Mouse (Mus musculus): Measurements from ENCODE around the gene Six6. TPM values are rescaled to one million over a fixed set of nuclear protein-coding genes. Genes with fewer than 3 reads are reported as not detected.

Gene Six6
- polyA plus RNA-seq, 1 experiment from 2014 or later = 3.2 TPM

- no peak for DNase-seq (ENCODE audit: extremely low spot score, low spot score)
- H3K36me3 ChIP-seq (replicated peaks) = no peaks in the 10 kb centered on the region
- peaks cover 12% of the 10 kb centered on the region for H3K4me1 ChIP-seq
- H3K9me3 ChIP-seq = no peaks in the 10 kb centered on the region
- peaks cover 90% of the 10 kb centered on the region for H3K27me3 ChIP-seq (ENCODE audit: poor library complexity, severe bottlenecking)
- 18% methylated on average over 6 of the region's 6 CpGs for WGBS
- no peak overlapping the region for H3K4me3 ChIP-seq
- no peak overlapping the region for H3K27ac ChIP-seq
Observed at GRCm38 (mm10) chr12:72973161-72973560, 33.5 kb downstream of the Six6 start.

- Histone ChIP-seq H3K4me3 (peak overlapping the region; percentile 33), H3K36me3 (replicated peaks) (no peaks in the 10 kb centered on the region), H3K9me3 (no peaks in the 10 kb centered on the region), H3K4me1 (peaks cover 12% of the 10 kb centered on the region), H3K27ac (no peak overlapping the region), H3K27me3 (ENCODE audit: poor library complexity, severe bottlenecking) (peaks cover 62% of the 10 kb centered on the region)
- 4% methylated on average over 7 of the region's 7 CpGs for WGBS
- no peak for DNase-seq (ENCODE audit: extremely low spot score, low spot score)
Observed at GRCm38 (mm10) chr12:72976172-72976571, 36.5 kb downstream of the Six6 start.

- peaks cover 12% of the 10 kb centered on the region for H3K4me1 ChIP-seq
- H3K27ac ChIP-seq = no peak overlapping the region
- WGBS = 2% methylated on average over 12 of the region's 12 CpGs
- H3K9me3 ChIP-seq = no peaks in the 10 kb centered on the region
- peak overlapping the region; percentile 33 for H3K4me3 ChIP-seq
- H3K36me3 ChIP-seq (replicated peaks) = no peaks in the 10 kb centered on the region
- peak; percentile 75 for DNase-seq (ENCODE audit: extremely low spot score, low spot score)
- peaks cover 57% of the 10 kb centered on the region for H3K27me3 ChIP-seq (ENCODE audit: poor library complexity, severe bottlenecking)
Observed at GRCm38 (mm10) chr12:72976718-72977117, 37.0 kb downstream of the Six6 start.

- no peak for DNase-seq (ENCODE audit: extremely low spot score, low spot score)
- no peaks in the 10 kb centered on the region for H3K36me3 ChIP-seq (replicated peaks)
- peaks cover 46% of the 10 kb centered on the region for H3K27me3 ChIP-seq (ENCODE audit: poor library complexity, severe bottlenecking)
- peaks cover 12% of the 10 kb centered on the region for H3K4me1 ChIP-seq
- H3K9me3 ChIP-seq = no peaks in the 10 kb centered on the region
- no peak overlapping the region for H3K27ac ChIP-seq
- no peak overlapping the region for H3K4me3 ChIP-seq
- 85% methylated on average over 3 of the region's 3 CpGs for WGBS
Observed at GRCm38 (mm10) chr12:72977851-72978250, 38.2 kb downstream of the Six6 start.

GRCm38 (mm10) chr12:72979236-72979635 is 39.5 kb downstream of the Six6 start:
- Histone ChIP-seq H3K36me3 (replicated peaks) (no peaks in the 10 kb centered on the region), H3K4me1 (peaks cover 12% of the 10 kb centered on the region), H3K27me3 (ENCODE audit: poor library complexity, severe bottlenecking) (peaks cover 34% of the 10 kb centered on the region), H3K9me3 (no peaks in the 10 kb centered on the region), H3K4me3 (no peak overlapping the region), H3K27ac (no peak overlapping the region)
- no peak for DNase-seq (ENCODE audit: extremely low spot score, low spot score)
- WGBS = 82% methylated on average over 5 of the region's 5 CpGs

GRCm38 (mm10) chr12:72982616-72983015 is 42.9 kb downstream of the Six6 start:
- 84% methylated on average over 10 of the region's 10 CpGs for WGBS
- H3K4me3 ChIP-seq = no peak overlapping the region
- DNase-seq (ENCODE audit: extremely low spot score, low spot score) = no peak
- no peaks in the 10 kb centered on the region for H3K4me1 ChIP-seq
- H3K36me3 ChIP-seq (replicated peaks) = no peaks in the 10 kb centered on the region
- peaks cover 7% of the 10 kb centered on the region for H3K27me3 ChIP-seq (ENCODE audit: poor library complexity, severe bottlenecking)
- no peak overlapping the region for H3K27ac ChIP-seq
- H3K9me3 ChIP-seq = no peaks in the 10 kb centered on the region

GRCm38 (mm10) chr12:72983071-72983857 is 43.6 kb downstream of the Six6 start:
- no peak overlapping the region for H3K27ac ChIP-seq
- WGBS = 88% methylated on average over 8 of the region's 8 CpGs
- DNase-seq (ENCODE audit: extremely low spot score, low spot score) = no peak
- peaks cover 1% of the 10 kb centered on the region for H3K27me3 ChIP-seq (ENCODE audit: poor library complexity, severe bottlenecking)
- H3K9me3 ChIP-seq = no peaks in the 10 kb centered on the region
- no peak overlapping the region for H3K4me3 ChIP-seq
- no peaks in the 10 kb centered on the region for H3K4me1 ChIP-seq
- no peaks in the 10 kb centered on the region for H3K36me3 ChIP-seq (replicated peaks)

Other genes starting within 250 kb of the Six6 start
- gene Ppm1a, start 182.4 kb upstream of the Six6 start, polyA plus RNA-seq (2016; fragmentation: Nextera tagmentation; extraction: Ambion mirVana) = 32.8 and 39.6 TPM in 2 replicates
- gene 4930447C04Rik, start 882 bp downstream of the Six6 start, polyA plus RNA-seq (2016; fragmentation: Nextera tagmentation; extraction: Ambion mirVana) = 2.6 and 3.8 TPM in 2 replicates
- gene Six1, start 114.0 kb downstream of the Six6 start, polyA plus RNA-seq (2016; fragmentation: Nextera tagmentation; extraction: Ambion mirVana) = 10.7 and 11.4 TPM in 2 replicates
- gene Six4, start 173.6 kb downstream of the Six6 start, polyA plus RNA-seq (2016; fragmentation: Nextera tagmentation; extraction: Ambion mirVana) = 7.0 and 7.6 TPM in 2 replicates
- gene Mnat1, start 183.8 kb downstream of the Six6 start, polyA plus RNA-seq (2016; fragmentation: Nextera tagmentation; extraction: Ambion mirVana) = 35.8 and 37.5 TPM in 2 replicates